Mouse (Mus musculus): ENCODE data around the gene Vars2. TPM values are rescaled to one million over a fixed set of nuclear protein-coding genes. Genes with fewer than 3 reads are reported as not detected.

Vars2 gene
- total and polyA plus RNA-seq, 3 experiments, result 14.0 to 30.3 (median 23.0) TPM

- in situ Hi-C loops (cut with MboI; ENCODE audit: low pct_ligation_motif_present, low pct_unique_long_range_greater_than_20kb, low sequenced_read_pairs) (no loop called here), dilution Hi-C loops (cut with MboI; ENCODE audit: extremely low pct_ligation_motif_present, extremely low pct_unique_long_range_greater_than_20kb, low sequenced_read_pairs) (no loop called here)
- no peak overlapping the region for H3K4me2 ChIP-seq (ENCODE audit: insufficient read depth, low read depth, poor library complexity, severe bottlenecking)
- TF ChIP-seq JUND (conservative IDR thresholded peaks at IDR 0.05; ENCODE audit: low read depth, low read length) (no peak), BHLHE40 (IDR thresholded peaks at IDR 0.05; ENCODE audit: low read depth, low read length) (no peak), ZMIZ1 (IDR thresholded peaks at IDR 0.05; ENCODE audit: low read depth, low read length) (no peak), ZC3H11A (IDR thresholded peaks at IDR 0.05; ENCODE audit: low read depth, low read length) (no peak), USF1 (IDR thresholded peaks at IDR 0.05; ENCODE audit: low read depth, low read length) (no peak), JUN (IDR thresholded peaks at IDR 0.05; ENCODE audit: insufficient read depth, low read depth, low read length) (no peak), KAT2A (IDR thresholded peaks at IDR 0.05; ENCODE audit: insufficient replicate concordance, low read length) (no peak), USF2 (conservative IDR thresholded peaks at IDR 0.05; ENCODE audit: low read depth, low read length) (no peak), MAX (IDR thresholded peaks at IDR 0.05; ENCODE audit: low read length) (no peak), ELF1 (IDR thresholded peaks at IDR 0.05; ENCODE audit: low read depth, low read length) (no peak), RCOR1 (conservative IDR thresholded peaks at IDR 0.05; ENCODE audit: low read depth, low read length) (no peak), HCFC1 (IDR thresholded peaks at IDR 0.05; ENCODE audit: low read depth, low read length) (no peak), MEF2A (IDR thresholded peaks at IDR 0.05; ENCODE audit: borderline replicate concordance, low read depth, low read length) (no peak), TBP (conservative IDR thresholded peaks at IDR 0.05; ENCODE audit: low read depth, low read length) (no peak), E2F4 (IDR thresholded peaks at IDR 0.05; ENCODE audit: insufficient replicate concordance, low read depth, low read length) (no peak), ETS1 (conservative IDR thresholded peaks at IDR 0.05; ENCODE audit: low read depth, low read length) (no peak)
- H3K27me3 ChIP-seq (replicated peaks), result peaks cover 19% of the 10 kb centered on the region
- H3K4me1 ChIP-seq (ENCODE audit: control insufficient read depth in 1 of 2, insufficient read depth in 2 of 2), result peaks cover 3 to 4% of the 10 kb centered on the region in 2 experiments; a peak in 1 of 4 replicates
- no peak overlapping the region for H3K9ac ChIP-seq (ENCODE audit: insufficient read depth, low read depth)
- no peak overlapping the region for H3K27ac ChIP-seq (ENCODE audit: insufficient read depth, low read depth)
- H3K4me3 ChIP-seq (replicated peaks in 1 of 3; ENCODE audit: low read depth in 2 of 3, low read length in 2 of 3, poor library complexity in 1 of 3), result no peak overlapping the region
- H3K36me3 ChIP-seq (replicated peaks in 1 of 2; ENCODE audit: control insufficient read depth in 1 of 2, insufficient read depth in 1 of 2, low read length in 1 of 2), result no peaks in the 10 kb centered on the region
- no peaks in the 10 kb centered on the region for H3K9me3 ChIP-seq (replicated peaks; ENCODE audit: low read length)
- no peaks in the 10 kb centered on the region for H3K79me2 ChIP-seq (replicated peaks; ENCODE audit: control insufficient read depth, extremely low read depth, insufficient read depth, poor library complexity, severe bottlenecking)
- DNase-seq (ENCODE audit: extremely low read depth), result no peak
Measured at GRCm38 (mm10) chr17:35710705-35711347, 43.4 kb upstream of the Vars2 start.

GRCm38 (mm10) chr17:35708611-35709010 lies 41.2 kb upstream of the Vars2 start:
- peaks cover 3 to 20% of the 10 kb centered on the region in 2 experiments; a peak in 2 of 4 replicates for H3K4me1 ChIP-seq (ENCODE audit: control insufficient read depth in 1 of 2, insufficient read depth in 2 of 2)
- no peak overlapping the region for H3K27ac ChIP-seq (ENCODE audit: insufficient read depth, low read depth)
- H3K9me3 ChIP-seq (replicated peaks; ENCODE audit: low read length), result no peaks in the 10 kb centered on the region
- DNase-seq (ENCODE audit: extremely low read depth), result no peak
- H3K79me2 ChIP-seq (replicated peaks; ENCODE audit: control insufficient read depth, extremely low read depth, insufficient read depth, poor library complexity, severe bottlenecking), result no peaks in the 10 kb centered on the region
- TF ChIP-seq ELF1 (IDR thresholded peaks at IDR 0.05; ENCODE audit: low read depth, low read length) (no peak), E2F4 (IDR thresholded peaks at IDR 0.05; ENCODE audit: insufficient replicate concordance, low read depth, low read length) (no peak), CTCF (conservative IDR thresholded peaks at IDR 0.05 in 1 of 2, IDR thresholded peaks at IDR 0.05 in 1 of 2; ENCODE audit: low read depth in 2 of 2, low read length in 2 of 2) (no peak), MEF2A (IDR thresholded peaks at IDR 0.05; ENCODE audit: borderline replicate concordance, low read depth, low read length) (no peak), SIN3A (IDR thresholded peaks at IDR 0.05; ENCODE audit: low read length) (no peak), NRF1 (IDR thresholded peaks at IDR 0.05; ENCODE audit: low read depth, low read length) (no peak)
- no peak overlapping the region for H3K4me3 ChIP-seq (replicated peaks in 1 of 3; ENCODE audit: low read depth in 2 of 3, low read length in 2 of 3, poor library complexity in 1 of 3)
- no peak overlapping the region for H3K9ac ChIP-seq (ENCODE audit: insufficient read depth, low read depth)
- in situ Hi-C loops (cut with MboI; ENCODE audit: low pct_ligation_motif_present, low pct_unique_long_range_greater_than_20kb, low sequenced_read_pairs), result no loop called here
- dilution Hi-C loops (cut with MboI; ENCODE audit: extremely low pct_ligation_motif_present, extremely low pct_unique_long_range_greater_than_20kb, low sequenced_read_pairs), result no loop called here
- H3K36me3 ChIP-seq (replicated peaks in 1 of 2; ENCODE audit: control insufficient read depth in 1 of 2, insufficient read depth in 1 of 2, low read length in 1 of 2), result no peaks in the 10 kb centered on the region
- no peak overlapping the region for H3K4me2 ChIP-seq (ENCODE audit: insufficient read depth, low read depth, poor library complexity, severe bottlenecking)
- H3K27me3 ChIP-seq (replicated peaks), result peaks cover 29% of the 10 kb centered on the region
